Mouse (Mus musculus) forebrain, embryonic 15.5 days (tissue): ENCODE data around the gene Mettl7b. TPM values are rescaled to one million over a fixed set of nuclear protein-coding genes. Genes with fewer than 3 reads are reported as not detected.

Source experiments
- ATAC-seq: fragments of 200-750 bp; cut with Nextera tagmentation; replicated peaks from 2 replicates; pipeline ENCODE4 v1.8.0; 2017; ENCODE audit warnings: mild to moderate bottlenecking, moderate TSS enrichment, moderate library complexity
- H3K27ac ChIP-seq: fragments of 300-500 bp; sonication (generic); replicated peaks from 2 replicates; pipeline ENCODE4 v1.5.1; 2015; ENCODE audit warnings: mild to moderate bottlenecking, inconsistent platforms
- H3K27me3 ChIP-seq: fragments of 300-500 bp; sonication (generic); 2 replicates; pipeline ENCODE4 v1.6.1; 2015; ENCODE audit warnings: inconsistent platforms
- H3K36me3 ChIP-seq: fragments of 300-500 bp; sonication (generic); 2 replicates; pipeline ENCODE4 v1.6.1; 2015; ENCODE audit warnings: mild to moderate bottlenecking, inconsistent platforms
- H3K4me1 ChIP-seq: fragments of 300-500 bp; sonication (generic); 2 replicates; pipeline ENCODE4 v1.6.1; 2015; ENCODE audit warnings: inconsistent platforms
- H3K4me2 ChIP-seq: fragments of 300-500 bp; sonication (generic); replicated peaks from 2 replicates; pipeline ENCODE4 v1.6.1; 2015; ENCODE audit warnings: mild to moderate bottlenecking, inconsistent platforms
- H3K4me3 ChIP-seq: fragments of 300-500 bp; sonication (generic); 2 replicates; pipeline ENCODE4 v1.5.1; 2015; ENCODE audit warnings: mild to moderate bottlenecking, inconsistent platforms
- H3K9ac ChIP-seq: fragments of 300-500 bp; sonication (generic); replicated peaks from 2 replicates; pipeline ENCODE4 v1.6.1; 2015; ENCODE audit warnings: mild to moderate bottlenecking, inconsistent platforms
- H3K9me3 ChIP-seq: fragments of 300-500 bp; sonication (generic); 2 replicates; pipeline ENCODE4 v1.6.1; 2016; ENCODE audit warnings: inconsistent platforms
- WGBS: fragments of 180-500 bp; shearing (Covaris S2); methylation state at CpG from one replicate; pipeline ENCODE4 v1.1.7; 2015; ENCODE audit warnings: mixed read lengths; 5-methylcytosine and 5-hydroxymethylcytosine counted together
- polyA plus RNA-seq: library from polyadenylated mRNA; unstranded; fragments of >200 nt; fragmentation: Nextera tagmentation; extraction: Ambion mirVana; gene quantifications from 2 replicates; pipeline ENCODE4 v1.2.1, GENCODE M21; 2015

The Mettl7b gene
- polyA plus RNA-seq, 1 experiment from 2014 or later: not detected

DNA sequence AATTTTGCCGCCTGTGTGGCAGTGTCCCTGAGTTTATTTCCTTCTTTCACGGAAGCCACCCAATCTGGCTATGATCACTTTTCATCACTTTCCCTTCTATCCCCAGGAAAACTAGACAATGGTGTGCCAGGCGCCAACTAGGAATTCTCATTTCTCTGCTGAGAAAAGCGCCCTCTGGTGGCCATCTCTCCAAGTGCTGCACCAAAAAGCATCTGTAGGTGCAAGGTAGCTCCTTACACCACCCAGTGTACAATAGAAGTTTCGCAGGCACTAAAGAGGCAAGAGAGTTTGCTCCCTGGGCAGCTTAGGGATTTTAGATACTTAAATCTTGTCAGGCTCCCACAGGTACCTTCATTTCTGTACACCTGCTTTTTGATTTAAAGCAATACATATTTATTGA, 47.6 kb downstream of the Mettl7b start:
- ATAC-seq: peak; percentile 24
- H3K4me3 ChIP-seq: no peak overlapping the region
- H3K4me2 ChIP-seq: no peak overlapping the region
- no peak overlapping the region for H3K9ac ChIP-seq
- WGBS: 10% methylated on average over 5 of the region's 5 CpGs
- H3K4me1 ChIP-seq: peaks cover 16% of the 10 kb centered on the region
- no peaks in the 10 kb centered on the region for H3K27me3 ChIP-seq
- H3K27ac ChIP-seq: 0 out of 2 replicates have a peak overlapping the region, but pooled peaks have one; percentile 27
- no peaks in the 10 kb centered on the region for H3K9me3 ChIP-seq
- 0 out of 2 replicates have a peak, but pooled peaks cover 7% of the 10 kb centered on the region for H3K36me3 ChIP-seq

DNA sequence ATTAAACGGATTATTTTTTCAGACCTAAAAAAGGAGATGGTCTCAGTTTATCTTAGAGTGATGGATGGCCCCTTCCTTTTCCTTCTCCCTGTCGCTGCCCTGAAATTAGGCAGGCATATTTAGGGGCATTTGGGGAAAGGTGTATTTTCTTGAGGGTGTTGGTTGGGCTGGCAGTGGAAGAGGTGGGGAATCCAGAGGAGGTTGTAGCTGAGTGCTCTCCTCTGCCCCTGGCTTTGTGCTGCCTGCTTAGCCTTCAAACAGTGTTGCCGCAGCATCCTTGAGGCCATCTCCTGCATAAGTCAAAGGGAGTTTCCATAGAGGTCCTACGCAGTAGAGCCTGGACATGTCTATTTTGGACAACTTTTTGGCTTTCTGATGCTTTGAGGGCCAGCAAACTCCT, 48.0 kb downstream of the Mettl7b start:
- H3K9me3 ChIP-seq: no peaks in the 10 kb centered on the region
- H3K4me2 ChIP-seq: no peak overlapping the region
- WGBS: 94% methylated on average over 4 of the region's 4 CpGs
- H3K4me1 ChIP-seq: peaks cover 16% of the 10 kb centered on the region
- no peak overlapping the region for H3K4me3 ChIP-seq
- H3K36me3 ChIP-seq: 0 out of 2 replicates have a peak, but pooled peaks cover 7% of the 10 kb centered on the region
- H3K27ac ChIP-seq: 0 out of 2 replicates have a peak overlapping the region, but pooled peaks have one; percentile 27
- no peak overlapping the region for H3K9ac ChIP-seq
- ATAC-seq: no peak
- no peaks in the 10 kb centered on the region for H3K27me3 ChIP-seq

DNA sequence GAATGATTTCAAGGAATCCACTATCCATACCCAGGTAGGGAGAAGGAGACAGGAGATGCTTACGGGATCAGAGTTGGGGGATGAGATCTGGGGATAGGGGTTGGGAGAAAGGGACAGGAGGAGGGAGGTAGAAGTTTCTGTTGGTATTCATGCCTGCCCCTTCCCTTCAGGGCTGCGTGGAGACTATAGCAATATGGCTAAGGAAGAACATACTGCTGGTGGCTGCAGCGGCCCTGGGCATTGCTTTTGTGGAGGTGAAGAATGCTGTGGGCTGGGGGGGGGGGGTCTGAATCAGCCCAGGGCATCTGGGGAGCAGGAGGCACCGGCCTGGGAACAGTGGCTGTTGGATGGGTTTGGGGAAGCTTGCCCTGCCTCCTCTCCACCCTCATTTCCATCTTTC, 48.5 kb downstream of the Mettl7b start:
- peaks cover 16% of the 10 kb centered on the region for H3K4me1 ChIP-seq
- H3K27ac ChIP-seq: no peak overlapping the region
- H3K9me3 ChIP-seq: no peaks in the 10 kb centered on the region
- ATAC-seq: no peak
- WGBS: 77% methylated on average over 4 of the region's 4 CpGs
- 0 out of 2 replicates have a peak, but pooled peaks cover 4% of the 10 kb centered on the region for H3K36me3 ChIP-seq
- no peaks in the 10 kb centered on the region for H3K27me3 ChIP-seq
- no peak overlapping the region for H3K4me3 ChIP-seq
- no peak overlapping the region for H3K9ac ChIP-seq
- no peak overlapping the region for H3K4me2 ChIP-seq

DNA sequence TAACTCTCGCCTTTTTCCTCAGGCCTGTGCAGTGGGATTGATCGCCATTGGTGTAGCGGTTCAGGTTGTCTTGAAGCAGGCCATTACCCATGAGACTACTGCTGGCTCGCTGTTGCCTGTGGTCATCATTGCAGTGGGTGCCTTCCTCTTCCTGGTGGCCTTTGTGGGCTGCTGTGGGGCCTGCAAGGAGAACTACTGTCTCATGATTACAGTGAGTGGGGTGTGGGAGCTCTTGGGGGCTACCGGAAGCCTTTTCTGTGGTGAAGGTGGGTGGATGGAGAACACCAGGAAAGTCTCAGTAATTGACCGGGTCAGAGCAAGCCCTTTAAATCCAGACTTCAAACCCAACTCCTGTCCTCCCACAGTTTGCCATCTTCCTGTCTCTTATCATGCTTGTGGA, 49.4 kb downstream of the Mettl7b start:
- Histone ChIP-seq H3K27ac (no peak overlapping the region), H3K9me3 (no peaks in the 10 kb centered on the region), H3K4me3 (no peak overlapping the region), H3K36me3 (no peaks in the 10 kb centered on the region), H3K9ac (no peak overlapping the region), H3K4me2 (no peak overlapping the region), H3K27me3 (no peaks in the 10 kb centered on the region), H3K4me1 (peaks cover 16% of the 10 kb centered on the region)
- WGBS: 93% methylated on average over 6 of the region's 6 CpGs
- no peak for ATAC-seq

DNA sequence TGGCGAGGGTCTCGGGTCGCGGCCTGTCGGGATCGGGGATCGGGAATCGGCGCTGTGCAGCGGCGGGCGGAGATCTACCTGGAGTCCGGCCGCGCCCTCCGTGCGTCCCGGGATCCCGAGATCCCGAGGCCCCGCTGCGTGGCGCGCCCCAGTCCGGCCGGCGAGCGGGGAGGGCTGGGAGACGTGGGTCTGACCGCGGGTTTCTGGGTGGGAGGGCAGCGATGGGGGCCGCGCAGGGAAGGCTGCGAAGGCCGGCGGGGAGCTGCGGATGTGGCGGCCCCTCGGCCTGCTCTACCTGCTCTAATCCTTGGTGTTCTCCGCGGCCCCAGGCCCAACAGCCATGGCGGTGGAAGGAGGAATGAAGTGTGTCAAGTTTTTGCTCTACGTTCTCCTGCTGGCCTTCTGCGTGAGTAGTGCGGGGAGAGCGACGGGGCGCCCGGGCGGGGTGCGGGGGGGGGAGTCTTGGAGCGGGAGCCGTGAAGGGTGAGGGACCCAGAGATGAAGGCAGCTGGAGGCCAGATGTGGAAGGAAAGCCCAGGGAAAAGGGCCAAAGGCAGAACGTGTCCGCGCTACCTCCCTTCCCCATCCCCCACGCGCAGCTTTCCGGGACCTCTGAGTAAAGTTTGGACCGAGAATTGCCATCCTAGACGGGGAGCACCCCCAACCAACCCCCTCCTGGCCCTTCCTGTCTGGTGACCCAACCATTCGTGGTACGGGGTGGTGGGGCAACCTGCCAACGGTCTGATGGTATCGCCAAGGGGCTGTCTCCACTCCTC, 50.5 kb downstream of the Mettl7b start:
- peak; percentile 35 for ATAC-seq
- H3K4me1 ChIP-seq: peaks cover 16% of the 10 kb centered on the region
- WGBS: 1% methylated on average over 66 of the region's 66 CpGs
- peak overlapping the region; percentile 66 for H3K4me2 ChIP-seq
- H3K27me3 ChIP-seq: no peaks in the 10 kb centered on the region
- H3K36me3 ChIP-seq: no peaks in the 10 kb centered on the region
- H3K27ac ChIP-seq: peak overlapping the region; percentile 42
- peak overlapping the region; percentile 60 for H3K4me3 ChIP-seq
- H3K9me3 ChIP-seq: no peaks in the 10 kb centered on the region
- peak overlapping the region; percentile 66 for H3K9ac ChIP-seq

DNA sequence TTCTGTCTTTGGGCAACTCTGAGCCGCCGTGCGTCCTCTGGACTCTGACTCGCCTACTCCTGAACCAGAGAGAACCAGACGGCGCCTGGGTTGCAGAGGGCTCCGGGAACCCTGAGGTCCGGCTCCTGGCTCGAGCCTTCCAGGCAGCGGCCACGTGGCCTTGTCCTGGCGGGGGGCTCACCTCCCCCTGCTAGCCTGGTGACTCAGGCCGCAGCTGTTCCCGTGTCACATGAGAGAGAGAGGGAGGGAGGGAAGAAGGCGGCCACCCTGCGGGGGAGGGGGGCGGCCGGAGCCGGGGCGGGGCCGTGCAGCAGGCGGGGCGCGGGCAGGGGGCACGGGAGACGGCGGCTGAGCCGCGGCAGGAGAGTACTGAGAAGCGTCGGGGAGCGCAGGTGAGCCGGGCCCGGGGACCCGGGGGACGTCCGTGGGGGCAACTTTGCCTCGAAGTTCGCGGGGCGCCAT, 51.2 kb downstream of the Mettl7b start:
- Histone ChIP-seq H3K4me1 (peaks cover 16% of the 10 kb centered on the region), H3K9ac (peak overlapping the region; percentile 66), H3K4me3 (peak overlapping the region; percentile 60), H3K27me3 (no peaks in the 10 kb centered on the region), H3K9me3 (no peaks in the 10 kb centered on the region), H3K36me3 (no peaks in the 10 kb centered on the region), H3K4me2 (peak overlapping the region; percentile 66), H3K27ac (peak overlapping the region; percentile 42)
- WGBS: under 1% methylated on average over 28 of the region's 41 CpGs
- ATAC-seq: peak; percentile 59

DNA sequence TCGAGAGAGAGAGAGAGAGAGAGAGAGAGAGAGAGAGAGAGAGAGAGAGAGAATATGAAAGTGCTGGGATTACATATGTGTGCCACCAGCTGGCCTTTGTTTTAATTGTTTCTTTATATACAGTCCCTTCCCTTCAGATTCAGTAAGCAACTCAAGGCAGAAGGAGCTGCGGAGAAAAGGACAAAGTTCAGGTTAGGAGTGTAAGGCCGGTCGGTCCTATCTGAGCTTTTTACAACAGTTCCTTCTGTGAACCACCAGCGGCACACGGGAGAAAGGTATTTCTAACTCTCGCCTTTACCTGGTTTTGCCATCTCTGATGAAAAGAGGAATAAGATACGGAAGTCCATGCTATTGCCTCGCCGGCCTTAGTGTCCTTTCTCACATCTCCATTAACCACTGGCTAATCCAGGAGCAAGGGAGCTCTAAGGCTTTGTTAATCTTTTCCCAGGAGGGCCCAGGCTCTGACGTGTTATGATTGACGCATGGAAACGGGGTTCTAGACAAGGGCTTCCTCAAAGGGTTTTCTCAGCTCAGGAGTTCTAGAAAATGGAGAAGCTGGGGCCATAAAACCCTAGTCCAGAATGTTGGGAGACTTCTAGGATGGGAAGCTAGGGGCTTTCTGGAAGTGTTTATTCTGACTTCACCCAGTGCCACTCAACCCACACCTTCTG, 51.9 kb downstream of the Mettl7b start:
- H3K36me3 ChIP-seq: no peaks in the 10 kb centered on the region
- H3K27ac ChIP-seq: no peak overlapping the region
- ATAC-seq: no peak
- H3K4me3 ChIP-seq: peak overlapping the region; percentile 60
- no peaks in the 10 kb centered on the region for H3K9me3 ChIP-seq
- peak overlapping the region; percentile 66; the same call in 1 of the 2 replicates for H3K9ac ChIP-seq
- H3K27me3 ChIP-seq: no peaks in the 10 kb centered on the region
- peak overlapping the region; percentile 66 for H3K4me2 ChIP-seq
- WGBS: 61% methylated on average over 13 of the region's 13 CpGs
- H3K4me1 ChIP-seq: peaks cover 16% of the 10 kb centered on the region

Other genes with a start within 250 kb of the Mettl7b start
- 4.2 and 4.5 TPM in 2 replicates for gene Dgka, start 216.1 kb downstream of the Mettl7b start, polyA plus RNA-seq
- 42.9 and 47.2 TPM in 2 replicates for gene Pym1, start 213.1 kb downstream of the Mettl7b start, polyA plus RNA-seq
- 0.20 and 0.43 TPM in 2 replicates for gene Mmp19, start 170.1 kb downstream of the Mettl7b start, polyA plus RNA-seq
- 60.4 and 62.8 TPM in 2 replicates for gene Dnajc14, start 156.9 kb downstream of the Mettl7b start, polyA plus RNA-seq
- 12.6 and 13.6 TPM in 2 replicates for gene Tmem198b, start 156.6 kb downstream of the Mettl7b start, polyA plus RNA-seq
- gene Sarnp, start 143.7 kb downstream of the Mettl7b start, polyA plus RNA-seq: 190 and 199 TPM in 2 replicates
- gene Ormdl2, start 139.3 kb downstream of the Mettl7b start, polyA plus RNA-seq: 28.1 and 28.6 TPM in 2 replicates
- 7.5 and 8.7 TPM in 2 replicates for gene Gdf11, start 69.3 kb downstream of the Mettl7b start, polyA plus RNA-seq
- 125 and 142 TPM in 2 replicates for gene Cd63, start 60.0 kb downstream of the Mettl7b start, polyA plus RNA-seq
- gene Rdh5, start 38.1 kb downstream of the Mettl7b start, polyA plus RNA-seq: 11.7 and 12.6 TPM in 2 replicates
- 230 and 251 TPM in 2 replicates for gene Bloc1s1, start 37.0 kb downstream of the Mettl7b start, polyA plus RNA-seq
- 2.1 TPM in 2 replicates for gene Itga7, start 27.2 kb downstream of the Mettl7b start, polyA plus RNA-seq
- not detected in 2 replicates for gene Olfr9, start 28.4 kb upstream of the Mettl7b start, polyA plus RNA-seq
- not detected in 2 replicates for gene Olfr763, start 49.8 kb upstream of the Mettl7b start, polyA plus RNA-seq
- gene Olfr764-ps1, start 78.9 kb upstream of the Mettl7b start, polyA plus RNA-seq: not detected in 2 replicates
- not detected in 2 replicates for gene Olfr765, start 89.0 kb upstream of the Mettl7b start, polyA plus RNA-seq
- not detected in 2 replicates for gene Olfr766-ps1, start 108.0 kb upstream of the Mettl7b start, polyA plus RNA-seq
- not detected in 2 replicates for gene Olfr767, start 121.9 kb upstream of the Mettl7b start, polyA plus RNA-seq
- gene Olfr768, start 138.4 kb upstream of the Mettl7b start, polyA plus RNA-seq: not detected in 2 replicates
- gene Olfr769, start 156.9 kb upstream of the Mettl7b start, polyA plus RNA-seq: not detected in 2 replicates
- not detected in 2 replicates for gene Olfr770, start 178.0 kb upstream of the Mettl7b start, polyA plus RNA-seq
- not detected in 2 replicates for gene Olfr771, start 203.8 kb upstream of the Mettl7b start, polyA plus RNA-seq
- not detected in 2 replicates for gene Olfr772, start 216.9 kb upstream of the Mettl7b start, polyA plus RNA-seq
- gene Olfr773, start 226.4 kb upstream of the Mettl7b start, polyA plus RNA-seq: not detected in 2 replicates